Mouse (Mus musculus): ENCODE results near the gene Usf1. TPM values are rescaled to one million over a fixed set of nuclear protein-coding genes. Genes with fewer than 3 reads are reported as not detected.

Gene Usf1
- 75.0 TPM for polyA plus RNA-seq (2017; shearing (Covaris generic))

GRCm38 (mm10) chr1:171410947-171411484 lies at the start of gene Usf1:
Gene Usf1 (plus strand): TSS chr1:171411313.

GRCm38 (mm10) chr1:171369845-171370556 lies 41.1 kb upstream of the Usf1 start, which contains the start of gene Nectin4:
Gene Nectin4 (plus strand): TSS chr1:171370099.

GRCm38 (mm10) chr1:171388376-171389102 lies 22.6 kb upstream of the Usf1 start, which contains the start of gene Arhgap30:
Gene Arhgap30 (plus strand): TSS chr1:171388954.

GRCm38 (mm10) chr1:171418660-171419059 lies 7.5 kb downstream of the Usf1 start, which contains the start of gene Tstd1:
Gene Tstd1 (plus strand): TSS chr1:171418872.

GRCm38 (mm10) chr1:171437264-171438013 lies 26.3 kb downstream of the Usf1 start, which contains the start of gene F11r:
Gene F11r (plus strand): TSS chr1:171437535.

Other genes with a start within 250 kb of the Usf1 start
- gene Pcp4l1, start 215.0 kb upstream of the Usf1 start, polyA plus RNA-seq (2017; shearing (Covaris generic)): not detected
- gene Nr1i3, start 197.3 kb upstream of the Usf1 start, polyA plus RNA-seq (2017; shearing (Covaris generic)): 0.36 TPM
- 34.9 TPM for gene Tomm40l, start 188.8 kb upstream of the Usf1 start, polyA plus RNA-seq (2017; shearing (Covaris generic))
- gene Apoa2, start 186.3 kb upstream of the Usf1 start, polyA plus RNA-seq (2017; shearing (Covaris generic)): not detected
- 5.2 TPM for gene Fcer1g, start 176.9 kb upstream of the Usf1 start, polyA plus RNA-seq (2017; shearing (Covaris generic))
- gene Adamts4, start 160.9 kb upstream of the Usf1 start, polyA plus RNA-seq (2017; shearing (Covaris generic)): 0.12 TPM
- gene Ndufs2, start 159.9 kb upstream of the Usf1 start, polyA plus RNA-seq (2017; shearing (Covaris generic)): 181 TPM
- gene B4galt3, start 141.0 kb upstream of the Usf1 start, polyA plus RNA-seq (2017; shearing (Covaris generic)): 43.3 TPM
- gene Ppox, start 130.1 kb upstream of the Usf1 start, polyA plus RNA-seq (2017; shearing (Covaris generic)): 83.9 TPM
- gene Usp21, start 123.3 kb upstream of the Usf1 start, polyA plus RNA-seq (2017; shearing (Covaris generic)): 61.2 TPM
- gene Ufc1, start 116.3 kb upstream of the Usf1 start, polyA plus RNA-seq (2017; shearing (Covaris generic)): 54.1 TPM
- 45.6 TPM for gene Dedd, start 82.2 kb upstream of the Usf1 start, polyA plus RNA-seq (2017; shearing (Covaris generic))
- gene Nit1, start 65.7 kb upstream of the Usf1 start, polyA plus RNA-seq (2017; shearing (Covaris generic)): 48.6 TPM
- gene Pfdn2, start 65.6 kb upstream of the Usf1 start, polyA plus RNA-seq (2017; shearing (Covaris generic)): 93.6 TPM
- gene Klhdc9, start 50.5 kb upstream of the Usf1 start, polyA plus RNA-seq (2017; shearing (Covaris generic)): 0.29 TPM
- gene Nectin4, start 41.2 kb upstream of the Usf1 start, polyA plus RNA-seq (2017; shearing (Covaris generic)): 0.07 TPM
- gene Arhgap30, start 22.4 kb upstream of the Usf1 start, polyA plus RNA-seq (2017; shearing (Covaris generic)): 190 TPM
- gene Tstd1, start 7.6 kb downstream of the Usf1 start, polyA plus RNA-seq (2017; shearing (Covaris generic)): 3.2 TPM
- gene F11r, start 26.2 kb downstream of the Usf1 start, polyA plus RNA-seq (2017; shearing (Covaris generic)): 0.26 TPM
- 11.0 TPM for gene Alyref2, start 92.2 kb downstream of the Usf1 start, polyA plus RNA-seq (2017; shearing (Covaris generic))
- not detected for gene Itln1, start 124.0 kb downstream of the Usf1 start, polyA plus RNA-seq (2017; shearing (Covaris generic))
- 0.56 TPM for gene Cd244a, start 147.9 kb downstream of the Usf1 start, polyA plus RNA-seq (2017; shearing (Covaris generic))
- gene Ly9, start 196.1 kb downstream of the Usf1 start, polyA plus RNA-seq (2017; shearing (Covaris generic)): 153 TPM
- 8.5 TPM for gene Slamf7, start 241.7 kb downstream of the Usf1 start, polyA plus RNA-seq (2017; shearing (Covaris generic))

All from CD4-positive, CD25-positive, alpha-beta regulatory T cell (primary cell).